Mouse (Mus musculus) lung, adult 2 months (tissue): ENCODE data around the gene Hhipl1.

Source experiments
- CTCF ChIP-seq: fragments of 200-500 bp; IDR thresholded peaks from 2 replicates; pipeline ENCODE4 v1.5.1; 2011; ENCODE audit warnings: mild to moderate bottlenecking, low read length, control low read depth; ENCODE audit not compliant: insufficient read depth
- POLR2A ChIP-seq: fragments of 200-500 bp; IDR thresholded peaks from 2 replicates; pipeline ENCODE4 v1.6.1; 2011; ENCODE audit warnings: low read depth, mild to moderate bottlenecking, control low read depth, low read length, borderline replicate concordance; ENCODE audit errors: extremely low read depth

DNA sequence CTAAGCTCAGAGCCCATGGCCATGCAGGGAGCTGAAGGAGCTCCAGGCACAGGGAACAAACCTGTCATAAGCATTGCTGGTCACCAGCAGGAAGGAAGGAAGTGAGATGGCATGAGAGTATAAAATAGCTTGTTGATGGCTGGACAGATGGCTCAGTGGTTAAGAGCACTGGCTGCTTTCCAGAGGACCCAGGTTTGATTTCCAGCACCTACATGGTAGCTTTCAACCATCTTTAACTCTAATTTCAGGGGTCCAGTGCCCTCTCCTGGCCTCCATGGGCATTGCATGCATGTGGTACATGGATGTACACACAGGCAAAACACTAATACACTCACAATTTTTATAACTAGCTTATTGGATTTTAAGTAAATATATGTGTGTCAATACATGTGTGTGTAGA is 49.9 kb downstream of the Hhipl1 start:
- no peak for TF ChIP-seq POLR2A
- no peak for TF ChIP-seq CTCF
